Comparison of ENCODE assay signal across 7 mouse cellular contexts in genomic region chr6:91685533-91685883, GRCm38 (mm10). TPM values are rescaled to one million over a fixed set of nuclear protein-coding genes. Genes with fewer than 3 reads are reported as not detected.
DNase-seq lines count a peak whose midpoint lies in the region; ATAC-seq and TF ChIP-seq lines count a peak whose summit lies in the region.

No protein-coding gene starts in this region.

- DNase-seq in lung, adult 2 months: no peak
- no peak for DNase-seq in lung, adult 18-20 months
- no peak for DNase-seq in forebrain, embryonic 11.5 days (ENCODE audit: low spot score)
- DNase-seq in embryo, embryonic 10.5 days (ENCODE audit: low spot score): no peak

- H3K4me1 ChIP-seq in lung, adult 2 months (ENCODE audit: control insufficient read depth, insufficient read depth, low read length): peaks cover 29% of the 10 kb centered on the region
- peaks cover 16% of the 10 kb centered on the region for H3K4me1 ChIP-seq in forebrain, embryonic 11.5 days (replicated peaks; ENCODE audit: control insufficient read depth, insufficient read depth, low read length)
- H3K4me1 ChIP-seq in intestine, postnatal 0 days (replicated peaks; ENCODE audit: control insufficient read depth, insufficient read depth, low read length): 0 out of 2 replicates have a peak, but pooled peaks cover 11% of the 10 kb centered on the region
- peaks cover 52% of the 10 kb centered on the region for H3K4me1 ChIP-seq in midbrain, embryonic 12.5 days

- no peaks in the 10 kb centered on the region for H3K36me3 ChIP-seq in forebrain, embryonic 11.5 days (ENCODE audit: control insufficient read depth, insufficient read depth, low read length)
- H3K36me3 ChIP-seq in intestine, postnatal 0 days (ENCODE audit: control insufficient read depth, insufficient read depth): no peaks in the 10 kb centered on the region
- H3K36me3 ChIP-seq in midbrain, embryonic 12.5 days: peaks cover 4% of the 10 kb centered on the region; the same call in 1 of the 2 replicates

- peak overlapping the region; percentile 93; the same call in 1 of the 2 replicates for H3K4me2 ChIP-seq in forebrain, embryonic 11.5 days (ENCODE audit: low read depth, low read length, severe bottlenecking)
- H3K4me2 ChIP-seq in intestine, postnatal 0 days (replicated peaks; ENCODE audit: low read depth): peak overlapping the region; percentile 92
- peak overlapping the region; percentile 91 for H3K4me2 ChIP-seq in midbrain, embryonic 12.5 days (replicated peaks)

- no peak for TF ChIP-seq CTCF in lung, adult 2 months (IDR thresholded peaks at IDR 0.05; ENCODE audit: insufficient read depth, low read length)
- no peak for TF ChIP-seq CTCF in intestine, postnatal 0 days (IDR thresholded peaks at IDR 0.05; ENCODE audit: low read depth)

- H3K4me3 ChIP-seq in lung, adult 2 months (replicated peaks; ENCODE audit: extremely low read depth, low read depth, low read length): peak overlapping the region; percentile 64
- peak overlapping the region; percentile 84; the same call in 1 of the 2 replicates for H3K4me3 ChIP-seq in forebrain, embryonic 11.5 days (ENCODE audit: low read depth, low read length)
- H3K4me3 ChIP-seq in intestine, postnatal 0 days (ENCODE audit: low read depth, low read length): peak overlapping the region; percentile 91
- H3K4me3 ChIP-seq in midbrain, embryonic 12.5 days: peak overlapping the region; percentile 91

- no peak for ATAC-seq in forebrain, embryonic 11.5 days (replicated peaks; ENCODE audit: low FRiP score)
- no peak for ATAC-seq in intestine, postnatal 0 days
- no peak for ATAC-seq in midbrain, embryonic 12.5 days (ENCODE audit: low FRiP score, low read depth)
- ATAC-seq in monocyte, adult 5-6 weeks (replicated peaks; ENCODE audit: insufficient number of reproducible peaks, low FRiP score, low TSS enrichment, poor library complexity, severe bottlenecking): no peak

- WGBS in lung, adult 2 months: 11% methylated on average over 2 of the region's 2 CpGs
- WGBS in forebrain, embryonic 11.5 days: 49% methylated on average over 2 of the region's 2 CpGs
- 3% methylated on average over 2 of the region's 2 CpGs for WGBS in intestine, postnatal 0 days
- 34% methylated on average over 2 of the region's 2 CpGs for WGBS in midbrain, embryonic 12.5 days

- H3K9me3 ChIP-seq in forebrain, embryonic 11.5 days (ENCODE audit: control insufficient read depth, low read length): no peaks in the 10 kb centered on the region
- no peaks in the 10 kb centered on the region for H3K9me3 ChIP-seq in intestine, postnatal 0 days (ENCODE audit: control insufficient read depth)
- no peaks in the 10 kb centered on the region for H3K9me3 ChIP-seq in midbrain, embryonic 12.5 days

- no peak overlapping the region for H3K27ac ChIP-seq in forebrain, embryonic 11.5 days (ENCODE audit: low read depth, low read length)
- H3K27ac ChIP-seq in intestine, postnatal 0 days (ENCODE audit: low read depth, low read length): peak overlapping the region; percentile 96
- no peak overlapping the region for H3K27ac ChIP-seq in midbrain, embryonic 12.5 days (replicated peaks)

- no peaks in the 10 kb centered on the region for H3K27me3 ChIP-seq in forebrain, embryonic 11.5 days (ENCODE audit: control insufficient read depth, insufficient read depth, low read length)
- no peaks in the 10 kb centered on the region for H3K27me3 ChIP-seq in intestine, postnatal 0 days (replicated peaks; ENCODE audit: control insufficient read depth, insufficient read depth, low read length)
- H3K27me3 ChIP-seq in midbrain, embryonic 12.5 days: no peaks in the 10 kb centered on the region

- H3K9ac ChIP-seq in forebrain, embryonic 11.5 days (ENCODE audit: low read length): no peak overlapping the region
- peak overlapping the region; percentile 86 for H3K9ac ChIP-seq in intestine, postnatal 0 days (ENCODE audit: low read depth, low read length)
- peak overlapping the region; percentile 97; the same call in 1 of the 2 replicates for H3K9ac ChIP-seq in midbrain, embryonic 12.5 days (replicated peaks)

- no peak for TF ChIP-seq POLR2A in lung, adult 2 months (IDR thresholded peaks at IDR 0.05; ENCODE audit: borderline replicate concordance, extremely low read depth, low read depth, low read length)

RNA-seq across cellular contexts. Expression of gene Slc6a6, which starts 1.7 kb away (rescaled TPM):
- polyA plus RNA-seq in lung, adult 2 months (2012; rRNA removed): 178 and 228 TPM in 2 replicates
- 44.2 and 49.3 TPM in 2 replicates for polyA plus RNA-seq in forebrain, embryonic 11.5 days (2014; fragmentation: Nextera tagmentation; extraction: Ambion mirVana)
- 109 and 127 TPM in 2 replicates for polyA plus RNA-seq in intestine, postnatal 0 days (2015; fragmentation: Nextera tagmentation; extraction: Ambion mirVana)
- polyA plus RNA-seq in midbrain, embryonic 12.5 days (2016; fragmentation: Nextera tagmentation; extraction: Ambion mirVana): 69.4 and 82.8 TPM in 2 replicates
- 63.2 to 87.6 TPM (median 76.2 TPM) in 3 replicates for total RNA-seq in monocyte, adult 5-6 weeks (2017)
